Mouse (Mus musculus): ENCODE measurements around the gene Srf.

DNA sequence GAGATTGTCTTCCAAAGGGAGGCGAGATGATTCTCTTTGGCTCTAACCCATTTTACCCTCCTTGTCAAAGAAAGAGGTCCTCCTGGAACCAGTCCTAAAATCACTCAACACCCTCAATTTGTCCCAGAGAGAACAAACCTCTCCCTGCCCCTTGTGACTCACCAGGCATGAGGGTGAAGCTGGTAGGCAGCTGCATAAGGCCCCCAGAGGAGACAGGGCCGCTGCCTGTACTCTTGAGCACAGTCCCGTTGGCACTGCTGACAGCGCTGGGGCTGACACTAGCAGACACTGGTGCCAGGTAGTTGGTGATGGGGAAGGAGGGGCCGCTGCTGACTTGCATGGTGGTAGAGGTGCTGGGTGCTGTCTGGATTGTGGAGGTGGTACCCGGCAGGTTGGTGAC lies 4.6 kb downstream of the Srf start:
- no peak for TF ChIP-seq CTCF (IDR thresholded peaks at IDR 0.05; ENCODE audit: low read depth, low read length)
- TF ChIP-seq POLR2A (IDR thresholded peaks at IDR 0.05; ENCODE audit: insufficient read depth, low read length) = no peak
